Mouse (Mus musculus) layer of hippocampus, postnatal 25 days (tissue): ENCODE data around the gene Wfdc1. TPM values are rescaled to one million over a fixed set of nuclear protein-coding genes. Genes with fewer than 3 reads are reported as not detected.

Experiments
- DNase-seq, 2 experiments: peaks; one replicate each; pipeline ENCODE4 v3.0.0; 2022; ENCODE audit warnings: mixed read lengths in 2 of 2, low spot score in 1 of 2; ENCODE audit errors: extremely low spot score in 1 of 2
- total RNA-seq, 2 experiments: library from RNA; stranded (reverse); gene quantifications; 2 replicates each; pipeline ENCODE4 v1.2.3; 2021

Gene Wfdc1
- total RNA-seq = 1 to 10 TPM; 6.6 to 8.4 TPM

DNA sequence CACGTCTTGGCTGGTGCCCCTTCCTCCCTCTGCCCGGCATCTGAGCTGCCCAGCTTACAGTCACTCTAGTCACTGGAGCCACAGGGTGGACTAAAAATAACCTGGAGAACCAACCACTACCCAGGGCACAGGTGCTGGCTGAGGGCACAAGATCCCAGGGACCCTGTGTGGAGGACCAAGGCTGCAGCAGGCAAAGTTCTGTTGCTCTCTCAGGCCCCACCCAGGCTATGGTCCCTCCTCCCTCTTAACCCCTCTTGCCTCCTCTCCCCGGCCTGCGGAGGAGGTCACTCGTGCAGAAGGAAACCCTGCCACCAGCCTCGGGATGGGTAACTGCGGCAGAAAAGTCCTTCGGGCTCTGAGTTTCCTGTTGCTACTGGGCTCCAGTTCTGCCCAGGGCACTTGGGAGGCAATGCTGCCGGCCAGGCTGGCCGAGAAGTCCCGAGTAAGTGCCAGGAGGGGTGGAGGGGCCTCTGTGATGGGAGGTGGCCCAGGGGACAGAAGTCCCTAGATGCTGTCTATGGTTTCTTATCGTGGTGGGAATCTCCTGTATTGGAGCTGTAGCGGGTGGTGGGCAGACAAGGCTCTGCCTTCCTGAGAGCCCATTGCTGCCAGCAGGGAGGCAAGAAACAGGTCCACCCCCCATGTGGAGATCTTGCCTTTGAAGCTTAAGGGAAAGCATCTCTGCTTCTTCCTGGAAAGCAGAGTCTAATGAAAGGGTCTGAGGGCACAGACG, at the start of gene Wfdc1:
Wfdc1 (plus strand) TSS at position 147 of the 733 bp plus-strand sequence.
- DNase-seq = no peak

DNA sequence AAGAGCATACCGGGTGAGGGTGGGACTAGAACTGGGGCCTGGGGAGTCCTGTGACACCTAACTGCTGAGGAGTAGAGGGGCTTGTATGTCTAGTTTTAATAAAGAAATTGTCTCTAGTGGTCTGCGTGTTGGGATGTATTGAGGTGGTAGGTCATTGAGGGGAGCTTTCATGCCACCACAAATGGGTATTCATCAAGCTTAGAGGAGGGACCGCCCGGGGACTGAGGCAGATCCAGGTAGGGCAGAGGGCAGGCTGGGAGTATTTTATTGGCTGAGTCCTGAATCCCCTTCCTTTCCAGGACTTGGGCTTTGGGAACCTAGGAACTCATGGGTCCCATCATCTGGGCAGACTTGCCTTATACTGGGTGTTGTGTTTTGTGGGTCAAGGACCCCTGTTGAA, 49.4 kb upstream of the Wfdc1 start:
- no peak for DNase-seq

DNA sequence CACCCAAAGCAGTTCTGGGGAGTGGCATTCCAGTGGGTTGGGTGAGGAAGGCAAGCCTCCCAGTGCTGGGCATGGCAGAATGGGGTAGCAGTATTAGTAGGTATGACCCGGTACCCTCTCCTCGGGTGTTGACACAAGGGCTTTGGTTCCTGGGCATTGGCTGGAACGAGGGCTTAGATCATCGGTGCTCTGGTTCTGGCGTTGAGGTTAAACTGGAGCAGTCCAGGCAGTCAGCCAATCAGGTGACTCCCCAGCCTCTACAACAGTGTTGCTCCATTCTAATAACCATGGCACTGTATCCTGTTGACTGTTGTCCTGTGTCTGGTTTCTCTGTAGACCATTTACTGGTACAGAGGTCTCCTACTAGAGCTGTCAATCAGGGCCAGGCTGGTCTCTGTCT, 48.6 kb upstream of the Wfdc1 start:
- DNase-seq = no peak

DNA sequence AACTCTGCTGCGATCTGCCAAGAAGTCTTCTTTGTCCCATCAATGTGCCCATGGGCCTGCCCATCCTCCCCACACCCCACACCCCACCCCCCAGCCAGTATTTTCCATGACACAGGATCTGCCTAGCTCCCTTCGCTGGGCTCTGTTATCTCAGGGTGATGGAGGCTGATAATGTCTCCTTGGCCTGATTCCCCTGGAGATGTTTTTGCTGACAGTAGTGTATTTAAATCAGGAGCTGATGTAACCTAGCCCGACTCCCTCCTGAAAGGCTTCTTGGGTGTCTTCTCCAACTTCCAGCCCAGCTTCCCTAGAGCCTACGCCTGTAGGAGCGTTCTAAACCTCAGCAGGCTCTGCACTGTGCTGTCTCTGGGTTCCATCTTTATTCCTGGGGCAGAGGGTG, 47.3 kb upstream of the Wfdc1 start:
- no peak for DNase-seq

GRCm38 (mm10) chr8:119620116-119620840, 45.9 kb upstream of the Wfdc1 start:
- no peak for DNase-seq

- DNase-seq = no peak
Observed at GRCm38 (mm10) chr8:119620848-119621465, 45.2 kb upstream of the Wfdc1 start.

DNA sequence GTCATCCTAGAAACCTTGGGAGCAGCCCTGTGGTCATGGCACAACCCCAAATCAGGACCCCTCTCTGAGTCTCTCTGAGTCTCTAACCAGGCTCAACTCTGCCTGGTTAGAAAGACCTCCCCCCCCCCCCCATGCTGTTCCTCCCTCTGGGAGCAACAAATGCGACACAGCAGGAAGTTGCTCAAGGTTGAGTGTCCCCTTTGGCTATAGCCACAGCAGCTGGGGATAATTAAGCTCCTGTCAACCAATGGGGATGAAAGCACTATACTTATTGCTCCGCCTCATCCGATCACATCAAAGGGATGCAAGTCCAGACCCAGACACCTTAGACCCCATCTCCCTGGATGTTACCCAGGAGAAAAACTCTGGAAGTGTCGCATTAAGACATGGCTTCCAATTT, 43.6 kb upstream of the Wfdc1 start:
- no peak for DNase-seq

- DNase-seq = no peak
Observed at GRCm38 (mm10) chr8:119623061-119623460, 43.1 kb upstream of the Wfdc1 start.

- DNase-seq = no peak
Observed at GRCm38 (mm10) chr8:119623744-119624143, 42.4 kb upstream of the Wfdc1 start.

DNA sequence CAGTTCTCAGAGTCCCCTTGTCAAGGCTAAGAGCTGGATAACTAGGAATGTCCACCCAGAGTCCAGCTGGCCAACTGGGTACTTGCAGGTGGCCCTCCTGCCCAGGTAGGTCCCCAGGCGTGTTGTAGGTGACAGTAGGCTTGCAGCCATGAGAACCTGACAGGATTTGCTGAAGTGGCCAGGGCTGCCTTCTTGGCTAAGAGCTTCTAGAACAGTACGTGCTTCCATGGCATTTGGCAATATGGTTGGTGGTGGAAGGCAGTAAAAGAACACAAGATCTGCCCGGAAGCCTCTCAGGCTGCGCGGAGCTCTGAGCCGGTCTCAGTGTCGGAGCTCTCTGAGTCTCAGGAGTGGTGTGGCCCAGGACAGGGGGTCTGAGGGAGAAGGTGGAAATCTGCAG, 41.2 kb upstream of the Wfdc1 start:
- no peak for DNase-seq

- no peak for DNase-seq
Observed at GRCm38 (mm10) chr8:119625788-119626187, 40.4 kb upstream of the Wfdc1 start.

DNA sequence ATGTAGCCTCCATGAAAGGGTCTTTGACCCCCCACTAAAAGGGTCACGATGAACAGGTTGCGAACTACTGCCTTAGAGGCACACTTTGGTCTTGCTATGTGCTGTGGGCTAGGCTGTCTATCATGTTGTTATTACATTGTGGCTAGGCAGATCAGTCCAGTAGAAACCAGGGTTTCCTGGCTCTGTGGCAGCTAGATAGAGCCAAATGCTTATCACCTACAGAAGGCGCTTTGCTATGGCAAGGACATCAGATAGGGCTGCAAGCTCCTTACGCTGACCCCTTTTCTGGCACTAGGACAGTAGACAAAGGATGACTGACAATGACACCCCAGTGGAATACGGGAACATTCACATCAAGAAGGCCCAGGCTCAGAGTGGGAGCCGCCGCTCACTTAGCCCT, 39.0 kb upstream of the Wfdc1 start:
- DNase-seq = no peak

GRCm38 (mm10) chr8:119627613-119628359, 38.4 kb upstream of the Wfdc1 start:
- no peak for DNase-seq

DNA sequence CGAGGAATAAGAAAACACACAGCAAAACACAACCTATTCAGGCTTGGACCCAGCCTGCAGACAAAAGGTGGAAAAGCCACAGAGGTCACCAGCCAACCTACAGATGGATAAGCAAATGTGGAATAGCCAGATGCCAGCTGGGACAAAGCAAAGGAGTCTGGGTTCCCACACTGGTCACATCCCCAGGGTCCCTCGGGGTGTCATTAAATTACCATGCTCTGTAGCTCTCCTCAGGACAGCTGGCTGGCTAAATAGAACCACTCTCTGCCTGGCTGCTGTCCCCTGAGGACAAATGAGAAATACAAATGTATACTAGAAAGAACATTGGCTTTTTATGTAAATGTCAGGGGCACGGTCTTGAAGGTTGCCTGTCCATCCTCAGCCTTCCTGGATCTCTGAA, 35.3 kb upstream of the Wfdc1 start:
- no peak for DNase-seq

- no peak for DNase-seq
Observed at GRCm38 (mm10) chr8:119632246-119632645, 33.9 kb upstream of the Wfdc1 start.

- DNase-seq = no peak
Observed at GRCm38 (mm10) chr8:119632909-119633308, 33.3 kb upstream of the Wfdc1 start.

DNA sequence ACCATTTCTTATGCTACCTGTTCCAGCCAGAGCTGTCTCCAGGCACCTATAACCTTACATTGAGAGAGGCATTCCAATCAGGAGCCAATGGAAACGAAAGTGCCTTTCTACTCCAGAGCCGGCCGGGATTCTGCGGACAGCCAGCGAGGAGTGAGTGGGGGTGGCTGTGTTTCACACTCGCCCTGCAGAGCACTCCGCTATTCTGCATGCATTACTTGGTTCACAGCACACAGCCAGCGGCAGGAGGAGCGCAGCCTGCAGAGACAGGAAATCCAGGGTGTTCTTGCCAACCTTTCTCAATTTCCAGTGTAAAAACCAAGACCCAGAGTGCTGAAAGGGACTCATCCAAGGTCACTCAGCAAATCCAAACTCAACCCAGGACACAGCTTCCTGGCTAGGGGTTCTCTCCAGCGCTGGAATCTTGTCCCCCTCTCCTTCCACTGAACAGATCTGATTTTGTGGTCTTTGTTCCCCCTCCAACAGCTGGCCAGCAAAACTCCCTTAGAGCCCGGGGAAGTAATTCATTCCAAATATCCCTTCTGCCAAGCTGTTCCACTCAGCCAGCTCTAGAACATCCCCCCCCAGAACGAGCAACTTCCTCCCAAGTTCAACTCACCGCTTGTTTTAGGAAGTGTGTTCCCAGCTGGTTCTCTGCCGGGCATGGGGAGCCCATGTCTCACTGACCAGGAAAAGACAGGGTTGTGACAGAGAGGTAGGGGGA, 31.4 kb upstream of the Wfdc1 start:
- DNase-seq = no peak

DNA sequence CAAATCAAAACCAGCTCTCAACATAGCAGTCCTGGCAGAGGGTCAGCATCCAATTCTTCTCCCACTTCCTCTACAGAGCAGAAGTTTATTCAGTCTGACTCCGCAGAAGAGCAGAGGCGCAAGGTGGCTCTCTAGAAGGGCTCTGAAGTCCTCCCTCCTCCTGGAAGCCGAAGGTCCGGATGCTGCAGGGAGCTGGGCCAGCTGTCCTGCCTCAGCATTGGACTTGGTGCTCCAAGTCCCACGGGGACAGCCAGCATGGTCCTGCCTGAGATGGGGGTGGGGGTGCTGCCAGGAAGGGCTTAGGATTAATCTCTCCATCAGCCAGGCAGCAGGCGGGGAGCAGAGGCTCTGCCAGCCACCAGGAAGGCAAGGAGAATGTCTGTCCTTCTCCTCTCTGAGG, 30.8 kb upstream of the Wfdc1 start, which contains the start of gene Kcng4:
Kcng4 (minus strand) TSS at position 303 of the 400 bp plus-strand sequence.
- no peak for DNase-seq

DNA sequence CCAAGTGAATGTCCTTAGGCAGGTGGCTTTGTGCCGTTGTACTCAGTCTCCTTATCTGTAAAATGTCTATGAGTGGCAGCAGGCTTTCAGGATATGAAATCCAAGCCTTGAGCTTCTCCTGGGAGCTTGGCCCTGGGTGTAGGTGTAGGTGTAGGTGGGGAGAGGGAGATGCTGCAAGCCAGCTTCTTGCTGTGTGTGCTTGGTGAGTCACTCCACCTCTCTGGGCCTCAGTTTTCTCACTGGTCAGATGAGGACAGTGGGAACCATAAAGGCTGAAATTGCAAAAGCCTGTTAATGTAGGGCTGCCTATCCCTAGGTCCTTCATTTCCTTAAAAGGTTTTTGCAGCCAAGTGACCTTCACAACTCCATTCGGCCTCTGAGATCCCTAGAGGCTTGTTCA, 30.2 kb upstream of the Wfdc1 start:
- no peak for DNase-seq

- no peak for DNase-seq
Observed at GRCm38 (mm10) chr8:119636766-119637165, 29.4 kb upstream of the Wfdc1 start.
